Mouse (Mus musculus) megakaryocyte, embryonic 14.5 days (primary cell): Measurements from ENCODE around the gene Il25.

Source experiments
- FLI1 ChIP-seq: IDR thresholded peaks from 2 replicates; pipeline ENCODE4 v1.6.1; 2012; ENCODE audit warnings: low read length, inconsistent platforms, mixed read lengths
- GATA1 ChIP-seq: IDR thresholded peaks from 3 replicates; pipeline ENCODE4 v1.6.1; 2012; ENCODE audit warnings: mixed read lengths, low read length, inconsistent platforms, borderline replicate concordance

- TF ChIP-seq GATA1 (no peak), FLI1 (no peak)
Measured at GRCm38 (mm10) chr14:54908682-54909081, 23.8 kb upstream of the Il25 start.
